Mouse (Mus musculus): ENCODE data around the gene Selplg. TPM values are rescaled to one million over a fixed set of nuclear protein-coding genes. Genes with fewer than 3 reads are reported as not detected.

The Selplg gene
- polyA plus RNA-seq, 1 experiment from 2014 or later = 14.6 TPM

- Histone ChIP-seq H3K27ac (ENCODE audit: low read length) (no peak overlapping the region), H3K9me3 (ENCODE audit: low read length) (no peaks in the 10 kb centered on the region), H3K27me3 (replicated peaks; ENCODE audit: insufficient read depth, low read length) (no peaks in the 10 kb centered on the region), H3K4me2 (replicated peaks; ENCODE audit: low read depth, low read length) (no peak overlapping the region), H3K4me3 (ENCODE audit: low read depth, low read length) (no peak overlapping the region), H3K36me3 (ENCODE audit: insufficient read depth, low read length) (no peaks in the 10 kb centered on the region), H3K9ac (replicated peaks; ENCODE audit: low read depth) (no peak overlapping the region), H3K4me1 (ENCODE audit: insufficient read depth, low read depth, low read length) (no peaks in the 10 kb centered on the region)
- TF ChIP-seq CTCF (IDR thresholded peaks at IDR 0.05) = no peak
- no peak for TF ChIP-seq EP300 (IDR thresholded peaks at IDR 0.05)
- ATAC-seq (no peak), DNase-seq (ENCODE audit: low spot score) (no peak)
- 78% methylated on average over 5 of the region's 5 CpGs for WGBS
Measured at GRCm38 (mm10) chr5:113830796-113831195, 1.6 kb downstream of the Selplg start.

DNA sequence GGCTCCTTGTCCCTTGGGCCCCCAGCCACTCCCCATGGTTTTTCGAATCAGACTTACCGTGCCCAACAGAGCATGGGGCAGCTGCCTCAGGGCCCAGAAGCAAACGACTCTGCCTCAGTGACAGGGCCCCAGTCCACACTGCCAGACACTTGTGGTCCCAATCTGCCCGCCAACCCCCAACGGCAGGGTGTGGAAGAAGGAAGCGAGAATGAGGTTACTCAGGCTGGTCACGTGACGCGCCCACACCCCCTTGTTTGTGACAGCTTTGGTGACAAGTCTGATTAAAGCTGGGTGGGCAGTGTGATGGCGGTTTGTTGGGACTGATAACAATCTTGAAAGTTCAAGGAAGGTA lies 2.2 kb downstream of the Selplg start:
- no peaks in the 10 kb centered on the region for H3K4me1 ChIP-seq (ENCODE audit: insufficient read depth, low read depth, low read length)
- WGBS = 39% methylated on average over 10 of the region's 10 CpGs
- H3K4me2 ChIP-seq (replicated peaks; ENCODE audit: low read depth, low read length) = no peak overlapping the region
- no peak for TF ChIP-seq CTCF (IDR thresholded peaks at IDR 0.05)
- no peak for TF ChIP-seq EP300 (IDR thresholded peaks at IDR 0.05)
- no peak overlapping the region for H3K27ac ChIP-seq (ENCODE audit: low read length)
- no peak overlapping the region for H3K9ac ChIP-seq (replicated peaks; ENCODE audit: low read depth)
- H3K36me3 ChIP-seq (ENCODE audit: insufficient read depth, low read length) = no peaks in the 10 kb centered on the region
- H3K9me3 ChIP-seq (ENCODE audit: low read length) = no peaks in the 10 kb centered on the region
- ATAC-seq (peak; percentile 25; the same call in 1 of the 2 replicates), DNase-seq (ENCODE audit: low spot score) (no peak)
- H3K27me3 ChIP-seq (replicated peaks; ENCODE audit: insufficient read depth, low read length) = no peaks in the 10 kb centered on the region
- H3K4me3 ChIP-seq (ENCODE audit: low read depth, low read length) = no peak overlapping the region

GRCm38 (mm10) chr5:113829566-113830291 lies 2.7 kb downstream of the Selplg start:
- no peak overlapping the region for H3K4me3 ChIP-seq (ENCODE audit: low read depth, low read length)
- no peaks in the 10 kb centered on the region for H3K27me3 ChIP-seq (replicated peaks; ENCODE audit: insufficient read depth, low read length)
- TF ChIP-seq EP300 (IDR thresholded peaks at IDR 0.05) = no peak
- no peak for TF ChIP-seq CTCF (IDR thresholded peaks at IDR 0.05)

DNA sequence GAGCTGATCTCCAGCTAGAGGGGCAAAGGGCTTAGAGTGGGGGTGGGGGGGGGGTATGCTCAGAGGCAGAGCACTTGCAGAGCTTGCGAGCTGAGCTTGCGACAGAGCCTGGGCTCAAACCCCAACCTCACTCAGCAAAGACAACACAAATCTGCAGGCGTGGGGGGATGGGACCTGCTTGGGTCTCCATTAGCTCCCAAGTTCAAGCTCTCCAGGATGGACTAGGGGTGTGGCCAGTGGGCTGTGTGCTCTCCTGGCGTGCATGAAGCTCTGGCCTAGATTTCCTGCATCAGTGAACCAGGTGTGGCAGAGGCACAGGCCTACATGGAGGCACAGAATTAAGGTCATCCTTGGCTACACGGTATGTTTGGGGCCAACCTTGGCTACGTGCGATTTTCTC lies 4.0 kb downstream of the Selplg start:
- Histone ChIP-seq H3K36me3 (ENCODE audit: insufficient read depth, low read length) (no peaks in the 10 kb centered on the region), H3K27ac (ENCODE audit: low read length) (no peak overlapping the region), H3K9me3 (ENCODE audit: low read length) (no peaks in the 10 kb centered on the region), H3K4me2 (replicated peaks; ENCODE audit: low read depth, low read length) (no peak overlapping the region), H3K4me3 (ENCODE audit: low read depth, low read length) (no peak overlapping the region), H3K27me3 (replicated peaks; ENCODE audit: insufficient read depth, low read length) (no peaks in the 10 kb centered on the region), H3K4me1 (ENCODE audit: insufficient read depth, low read depth, low read length) (no peaks in the 10 kb centered on the region), H3K9ac (replicated peaks; ENCODE audit: low read depth) (no peak overlapping the region)
- WGBS = 40% methylated on average over 7 of the region's 7 CpGs
- ATAC-seq (no peak), DNase-seq (ENCODE audit: low spot score) (no peak)
- TF ChIP-seq CTCF (IDR thresholded peaks at IDR 0.05) (no peak), EP300 (IDR thresholded peaks at IDR 0.05) (no peak)

More at GRCm38 (mm10) chr5:113829566-113830291, 2.7 kb downstream of the Selplg start:
- ATAC-seq = no peak
- no peak overlapping the region for H3K9ac ChIP-seq (replicated peaks; ENCODE audit: low read depth)
- DNase-seq (ENCODE audit: low spot score) = no peak
- WGBS = 45% methylated on average over 7 of the region's 7 CpGs
- H3K4me1 ChIP-seq (ENCODE audit: insufficient read depth, low read depth, low read length) = no peaks in the 10 kb centered on the region
- H3K36me3 ChIP-seq (ENCODE audit: insufficient read depth, low read length) = no peaks in the 10 kb centered on the region
- no peaks in the 10 kb centered on the region for H3K9me3 ChIP-seq (ENCODE audit: low read length)
- no peak overlapping the region for H3K27ac ChIP-seq (ENCODE audit: low read length)
- H3K4me2 ChIP-seq (replicated peaks; ENCODE audit: low read depth, low read length) = no peak overlapping the region

GRCm38 (mm10) chr5:113827991-113828411 lies 4.4 kb downstream of the Selplg start:
- no peak for DNase-seq (ENCODE audit: low spot score)
- H3K27ac ChIP-seq (ENCODE audit: low read length) = no peak overlapping the region
- 44% methylated on average over 4 of the region's 4 CpGs for WGBS
- TF ChIP-seq CTCF (IDR thresholded peaks at IDR 0.05) (no peak), EP300 (IDR thresholded peaks at IDR 0.05) (no peak)
- H3K4me1 ChIP-seq (ENCODE audit: insufficient read depth, low read depth, low read length) = no peaks in the 10 kb centered on the region
- no peak overlapping the region for H3K9ac ChIP-seq (replicated peaks; ENCODE audit: low read depth)
- H3K4me2 ChIP-seq (replicated peaks; ENCODE audit: low read depth, low read length) = no peak overlapping the region
- H3K36me3 ChIP-seq (ENCODE audit: insufficient read depth, low read length) = no peaks in the 10 kb centered on the region
- no peaks in the 10 kb centered on the region for H3K9me3 ChIP-seq (ENCODE audit: low read length)
- no peaks in the 10 kb centered on the region for H3K27me3 ChIP-seq (replicated peaks; ENCODE audit: insufficient read depth, low read length)
- ATAC-seq = no peak
- no peak overlapping the region for H3K4me3 ChIP-seq (ENCODE audit: low read depth, low read length)

GRCm38 (mm10) chr5:113826619-113827018 lies 5.8 kb downstream of the Selplg start:
- Histone ChIP-seq H3K9ac (replicated peaks; ENCODE audit: low read depth) (no peak overlapping the region), H3K36me3 (ENCODE audit: insufficient read depth, low read length) (no peaks in the 10 kb centered on the region), H3K9me3 (ENCODE audit: low read length) (no peaks in the 10 kb centered on the region), H3K4me1 (ENCODE audit: insufficient read depth, low read depth, low read length) (no peaks in the 10 kb centered on the region), H3K27me3 (replicated peaks; ENCODE audit: insufficient read depth, low read length) (no peaks in the 10 kb centered on the region), H3K4me2 (replicated peaks; ENCODE audit: low read depth, low read length) (no peak overlapping the region), H3K4me3 (ENCODE audit: low read depth, low read length) (no peak overlapping the region), H3K27ac (ENCODE audit: low read length) (no peak overlapping the region)
- ATAC-seq = no peak
- WGBS = 76% methylated on average over 4 of the region's 4 CpGs
- no peak for DNase-seq (ENCODE audit: low spot score)
- TF ChIP-seq CTCF (IDR thresholded peaks at IDR 0.05) (no peak), EP300 (IDR thresholded peaks at IDR 0.05) (no peak)
